Mouse (Mus musculus): Measurements from ENCODE around the gene Adk.
A peak's percentile ranks its signal among the peaks of the same experiment; 100 is the strongest.

Adk gene

DNA sequence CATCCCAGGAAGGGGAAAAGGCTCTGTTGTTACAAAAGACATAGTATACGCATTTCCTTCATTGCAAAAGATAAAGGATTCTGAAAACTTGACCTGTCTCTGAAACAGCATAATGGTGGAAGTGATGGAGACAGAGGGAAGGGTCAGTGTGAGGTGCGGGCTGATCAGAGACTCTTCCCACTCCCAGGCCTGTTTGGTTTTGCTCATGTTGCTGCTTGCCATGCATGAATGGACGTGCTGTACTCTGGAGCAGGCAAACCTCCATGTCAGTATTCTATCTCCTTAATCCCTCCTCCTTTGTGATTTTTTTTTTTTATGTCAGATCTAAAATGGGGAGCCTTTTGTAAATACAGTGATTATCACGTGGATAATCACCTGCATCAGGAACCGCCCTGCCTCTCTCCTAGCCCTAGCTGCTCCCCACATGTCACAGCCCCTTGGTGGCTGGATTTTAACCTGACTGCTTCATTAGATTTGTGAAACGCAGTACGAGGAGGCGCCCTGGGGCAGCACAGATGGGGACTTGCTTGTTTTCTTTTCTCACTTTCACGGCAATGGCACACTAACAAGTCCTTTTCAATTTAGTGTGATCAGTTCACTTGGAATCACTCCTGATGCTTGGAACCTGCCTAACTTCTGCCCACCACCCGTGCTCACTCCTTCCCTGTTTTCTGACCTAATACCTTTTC lies 307.0 kb downstream of the Adk start:
- DNase-seq, result no peak

DNA sequence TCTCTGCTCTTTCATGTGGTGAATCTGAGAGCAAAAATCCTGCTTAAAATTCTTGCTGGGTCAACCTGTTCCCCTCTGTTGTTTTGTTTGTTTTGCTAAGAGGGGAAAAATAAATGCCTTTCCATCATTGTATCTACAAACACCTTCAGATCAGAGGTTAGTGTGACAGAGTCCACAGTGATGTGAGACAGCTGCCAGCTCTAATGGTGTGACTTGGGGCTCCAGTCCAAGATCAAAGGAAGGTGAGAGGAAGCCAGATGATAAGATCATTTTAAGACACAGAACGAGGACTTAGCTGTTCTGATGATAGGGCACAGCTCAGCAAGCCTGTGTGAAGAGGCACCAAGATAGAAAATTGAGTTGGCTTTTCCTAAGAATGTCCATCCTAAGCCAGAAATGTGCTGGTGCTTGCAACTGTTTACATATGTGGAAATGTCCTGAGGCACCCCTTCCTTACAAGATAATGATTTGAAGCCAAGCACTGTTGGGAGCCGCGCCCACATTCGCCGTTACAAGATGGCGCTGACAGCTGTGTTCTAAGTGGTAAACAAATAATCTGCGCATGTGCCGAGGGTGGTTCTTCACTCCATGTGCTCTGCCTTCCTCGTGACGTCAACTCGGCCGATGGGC lies 307.6 kb downstream of the Adk start:
- DNase-seq, result no peak

- no peak for DNase-seq
Observed at GRCm38 (mm10) chr14:21367095-21367494, 314.7 kb downstream of the Adk start.

- DNase-seq, result no peak
Observed at GRCm38 (mm10) chr14:21368622-21369021, 316.2 kb downstream of the Adk start.

GRCm38 (mm10) chr14:21369127-21369526 lies 316.8 kb downstream of the Adk start:
- peak; percentile 84 for DNase-seq

- DNase-seq, result no peak
Observed at GRCm38 (mm10) chr14:21371946-21372345, 319.6 kb downstream of the Adk start.

DNA sequence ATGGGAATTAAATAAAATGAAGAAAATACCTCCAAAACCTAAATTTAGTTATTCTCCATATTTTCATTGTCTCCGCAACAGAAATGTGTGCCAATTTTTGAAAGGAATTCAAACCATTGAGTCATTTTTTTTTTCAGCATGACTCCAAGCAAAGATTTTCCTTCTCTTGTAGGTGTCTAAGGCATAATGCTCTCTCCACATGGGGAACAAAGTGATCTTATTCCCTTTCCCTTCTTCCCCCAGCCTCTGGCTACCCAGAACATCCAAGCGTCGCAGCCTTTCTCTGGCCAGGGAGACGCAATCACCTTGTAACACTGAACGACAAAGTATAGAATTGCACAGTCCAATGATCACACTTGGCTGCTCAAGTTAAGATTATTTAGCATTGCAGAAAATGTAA lies 320.3 kb downstream of the Adk start:
- DNase-seq, result no peak

DNA sequence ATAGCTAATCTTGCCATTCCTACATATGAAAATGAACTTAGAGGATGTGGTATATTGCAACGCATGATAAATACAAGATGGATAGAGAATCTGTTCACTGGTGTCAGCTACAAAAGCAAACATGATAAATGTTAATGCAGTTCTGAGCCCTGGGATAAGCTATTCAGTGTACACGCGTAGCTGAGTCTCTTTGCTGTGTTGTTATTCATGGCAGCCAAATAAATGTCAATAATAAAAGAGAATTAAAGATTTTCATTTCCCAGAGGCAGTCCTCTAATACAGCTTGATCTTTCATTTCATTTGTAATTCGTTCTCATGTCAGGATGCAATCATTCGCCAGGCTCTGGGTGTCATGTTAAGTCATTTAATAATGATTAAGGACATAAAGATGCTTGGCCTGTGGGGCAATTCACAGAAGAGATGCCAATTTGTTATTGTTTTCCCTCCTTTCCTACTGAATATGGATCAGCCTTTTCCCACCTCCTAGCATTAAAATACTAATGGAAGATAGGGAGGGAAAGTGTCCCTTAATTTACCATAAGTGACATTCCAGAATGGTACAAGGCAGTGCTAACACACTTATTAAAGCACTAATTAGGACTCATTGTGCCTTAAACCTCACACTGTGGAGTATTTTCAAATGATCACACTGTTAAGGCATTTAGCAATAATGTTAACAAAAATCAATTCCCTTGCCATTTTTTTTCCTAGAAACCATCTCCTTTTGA lies 331.5 kb downstream of the Adk start:
- no peak for DNase-seq

- no peak for DNase-seq
Observed at GRCm38 (mm10) chr14:21399506-21399905, 347.1 kb downstream of the Adk start.

DNA sequence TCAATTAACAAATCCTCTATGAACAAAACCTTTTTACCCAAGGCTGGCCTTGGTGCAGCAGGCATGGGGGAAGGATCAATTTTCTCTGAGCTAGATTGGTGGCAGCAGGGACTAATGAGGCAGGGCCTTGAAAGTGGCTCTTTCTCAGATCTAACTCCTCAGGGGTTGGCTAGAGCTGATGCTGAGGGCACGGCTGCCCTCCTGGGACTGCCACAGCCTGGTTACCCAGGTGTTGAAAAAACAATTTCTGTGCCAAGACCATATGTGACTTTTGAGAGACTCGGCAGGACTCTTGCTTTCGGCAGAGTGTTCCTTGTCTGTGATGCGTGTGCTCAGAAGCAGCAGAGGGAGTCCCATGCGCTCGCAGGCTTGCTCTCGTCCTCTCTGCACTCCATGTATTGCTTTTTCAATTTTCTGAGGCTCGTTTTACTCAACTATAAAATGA lies 349.8 kb downstream of the Adk start:
- no peak for DNase-seq

GRCm38 (mm10) chr14:21402621-21403405 lies 350.4 kb downstream of the Adk start:
- DNase-seq, result no peak

- DNase-seq, result no peak
Observed at GRCm38 (mm10) chr14:21406946-21407345, 354.6 kb downstream of the Adk start.

DNA sequence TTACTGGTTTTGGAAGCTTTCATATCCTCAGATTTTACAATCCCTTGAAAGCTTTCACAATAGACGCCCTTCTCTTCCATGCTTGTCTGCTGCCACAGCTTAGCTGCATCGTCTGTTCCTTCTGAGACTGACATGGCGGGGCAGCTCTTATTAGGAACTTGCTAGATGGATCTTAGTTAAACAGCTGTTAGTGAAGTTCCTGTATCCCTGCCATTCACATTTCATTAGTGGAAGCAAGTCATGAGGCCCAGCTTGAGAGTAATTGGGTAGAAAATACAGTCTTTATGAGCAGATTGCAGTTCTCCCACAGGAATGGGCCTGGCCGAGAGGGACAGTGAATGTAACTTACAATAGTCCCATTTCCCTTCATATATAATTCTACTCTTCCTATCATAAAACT lies 356.5 kb downstream of the Adk start:
- no peak for DNase-seq

GRCm38 (mm10) chr14:21410769-21411477 lies 358.5 kb downstream of the Adk start:
- DNase-seq, result no peak

- no peak for DNase-seq
Observed at GRCm38 (mm10) chr14:21411524-21411923, 359.1 kb downstream of the Adk start.

DNA sequence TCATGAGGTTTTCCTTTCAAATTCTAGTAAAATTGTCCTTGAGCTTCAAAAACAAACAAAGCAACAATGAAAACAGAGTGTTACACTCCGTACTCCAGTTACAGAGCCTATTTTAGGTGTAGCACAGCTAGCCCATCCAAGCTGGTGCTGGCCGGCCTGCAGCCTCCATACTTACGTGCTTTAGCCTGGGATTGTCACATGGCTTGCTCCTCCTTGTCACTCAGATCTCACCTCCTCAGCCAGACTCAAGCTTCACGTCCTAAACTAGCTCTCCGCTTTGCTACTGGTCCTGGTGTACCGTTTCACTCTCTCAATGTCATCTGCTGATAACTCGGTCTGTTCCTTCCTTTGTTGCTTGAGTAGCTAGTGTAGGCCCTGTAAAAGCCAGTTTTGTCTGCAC lies 366.0 kb downstream of the Adk start:
- no peak for DNase-seq

DNA sequence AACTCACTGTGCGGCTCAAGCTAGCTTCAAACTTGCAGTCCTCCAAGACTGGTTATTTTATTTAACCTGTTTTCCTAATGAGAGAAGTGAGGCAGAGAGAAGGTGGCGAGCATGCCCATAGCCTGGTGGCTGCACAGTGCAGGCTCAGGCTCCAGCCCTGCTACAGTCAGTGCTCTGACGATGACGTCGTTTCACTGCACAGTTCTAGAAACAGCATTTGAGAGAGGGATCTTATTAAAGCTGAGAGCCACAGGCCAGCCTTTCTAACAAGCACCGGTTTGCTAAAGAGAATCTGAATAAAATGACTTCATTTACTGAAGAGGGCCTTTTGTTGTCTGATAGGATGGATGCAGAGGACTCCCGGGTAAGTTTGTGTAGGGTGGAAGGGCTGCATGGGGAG lies 375.0 kb downstream of the Adk start:
- no peak for DNase-seq

DNA sequence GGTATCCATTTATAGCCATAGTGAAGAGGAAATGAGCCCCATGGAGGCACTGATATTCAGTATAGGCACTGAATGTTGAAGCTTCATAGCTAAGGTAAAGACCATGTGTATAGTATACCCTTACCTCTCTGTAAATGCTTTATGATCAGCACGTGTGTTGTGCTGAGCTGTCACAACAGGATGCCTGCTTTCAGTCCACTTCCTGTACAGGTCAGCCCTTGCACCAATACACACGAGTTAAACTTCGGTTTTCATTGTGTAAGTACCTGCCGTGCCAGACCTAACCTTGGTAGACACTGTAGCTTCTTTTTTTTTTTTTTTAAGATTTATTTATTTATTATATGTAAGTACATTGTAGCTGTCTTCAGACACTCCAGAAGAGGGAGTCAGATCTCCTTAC lies 381.0 kb downstream of the Adk start:
- DNase-seq, result no peak

- no peak for DNase-seq
Observed at GRCm38 (mm10) chr14:21433995-21434394, 381.6 kb downstream of the Adk start.

GRCm38 (mm10) chr14:21434686-21435085 lies 382.3 kb downstream of the Adk start:
- DNase-seq, result no peak

DNA sequence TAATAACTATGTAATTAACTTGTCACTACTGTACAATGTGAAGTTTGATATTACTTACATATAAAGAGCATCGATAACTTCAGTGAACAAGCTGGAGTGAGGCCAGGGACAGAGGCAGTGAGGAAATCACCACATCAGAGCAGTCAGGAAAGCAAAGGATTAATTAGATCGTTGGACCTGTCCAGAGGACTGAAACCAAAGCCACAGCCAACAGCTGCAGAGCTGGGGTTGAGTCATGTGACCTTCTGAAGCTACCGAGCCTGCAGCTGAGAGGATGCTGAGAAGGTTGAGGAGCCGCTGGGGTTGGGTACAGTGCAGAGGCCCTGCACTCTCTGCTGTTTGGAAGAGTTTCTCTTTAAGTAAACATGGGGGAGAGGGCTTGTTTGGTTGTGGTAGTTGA lies 387.4 kb downstream of the Adk start:
- no peak for DNase-seq

- no peak for DNase-seq
Observed at GRCm38 (mm10) chr14:21440526-21440925, 388.2 kb downstream of the Adk start.

Data from kidney, postnatal 10 days (tissue).